Mouse (Mus musculus) testis, adult 10 weeks (tissue): ENCODE measurements around the gene Mrps36. TPM values are rescaled to one million over a fixed set of nuclear protein-coding genes. Genes with fewer than 3 reads are reported as not detected.

Experiments
- polyA plus RNA-seq: library from polyadenylated mRNA; stranded (reverse); fragments of 350-450 nt; fragmentation: Illumina TruSeq; extraction: RNeasy Lipid Tissue Mini Kit (QIAGEN cat#74804); gene quantifications from one replicate; pipeline ENCODE4 v1.2.3, GENCODE M21; 2014; ENCODE audit warnings: low read depth, low replicate concordance

Mrps36 gene
- 112 TPM for polyA plus RNA-seq

GRCm38 (mm10) chr13:100744036-100744744 is at the start of gene Mrps36:
Gene Mrps36, minus strand, starts transcription at chr13:100744659.

DNA sequence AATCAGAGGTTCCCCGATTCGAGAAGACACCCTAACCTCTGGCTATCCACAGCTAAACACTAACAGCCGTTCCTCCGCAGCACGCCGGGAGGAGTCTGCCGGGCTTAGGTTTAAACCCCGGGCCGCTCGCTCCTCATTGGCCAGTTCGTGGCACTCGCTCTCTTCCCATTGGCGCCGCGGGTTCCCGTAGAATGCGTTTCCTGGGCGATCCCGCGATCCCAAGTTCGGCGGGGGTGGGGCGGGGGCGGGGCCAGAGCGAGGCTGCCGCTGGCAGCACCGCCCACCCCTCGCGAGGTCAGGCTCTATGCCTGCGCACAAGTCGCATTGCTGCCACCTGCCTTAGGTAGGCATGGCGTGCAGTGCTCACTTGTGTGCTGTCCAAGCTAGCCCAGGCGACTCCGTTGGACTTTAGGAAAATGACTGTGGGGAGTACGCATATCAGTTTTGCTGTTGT is 42.0 kb upstream of the Mrps36 start, which contains the start of gene Ccnb1:
TSS of gene Ccnb1 (minus strand) at position 157 of the 454 bp plus-strand sequence.

DNA sequence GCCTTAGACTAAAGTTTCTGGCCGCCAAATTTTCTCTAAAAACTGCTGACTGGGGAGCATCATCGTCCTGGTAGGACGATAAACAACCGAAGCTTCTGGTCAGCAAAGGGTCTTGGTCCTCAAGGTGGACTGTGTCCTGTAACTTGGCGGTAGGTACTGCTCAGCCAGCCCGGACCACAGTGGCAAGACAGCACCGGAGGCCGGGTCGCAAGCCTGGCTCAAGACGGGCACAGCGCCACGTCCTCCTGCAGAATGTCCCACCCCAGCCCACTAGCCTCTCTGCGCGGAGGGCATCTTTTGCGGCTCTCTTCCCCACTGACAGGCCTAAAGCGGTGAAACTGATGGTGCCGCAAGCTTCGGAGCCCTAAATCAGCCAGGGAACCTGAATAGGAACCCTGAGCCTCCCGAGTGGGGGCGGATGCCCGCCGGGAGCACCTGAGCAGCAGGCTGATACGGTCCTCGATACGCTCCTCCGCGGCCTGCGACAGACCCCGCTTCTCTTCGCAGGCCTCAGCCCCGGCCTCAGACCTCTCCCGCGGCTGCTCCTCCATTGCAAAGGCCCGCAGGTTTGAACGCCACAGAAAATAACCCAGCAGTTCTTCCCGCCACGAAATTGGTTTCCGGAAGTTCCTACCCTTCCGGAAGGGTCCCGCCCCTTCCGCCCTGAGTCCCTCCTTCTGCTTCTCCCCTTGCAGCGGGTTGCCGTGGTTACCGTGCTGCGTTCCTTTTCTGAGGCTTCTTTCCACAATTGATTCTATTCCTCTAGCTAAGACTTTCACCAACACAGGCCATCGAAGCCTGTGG is 31.0 kb upstream of the Mrps36 start, which contains the start of gene Cenph:
TSS of gene Cenph (minus strand) at position 648 of the 804 bp plus-strand sequence.

DNA sequence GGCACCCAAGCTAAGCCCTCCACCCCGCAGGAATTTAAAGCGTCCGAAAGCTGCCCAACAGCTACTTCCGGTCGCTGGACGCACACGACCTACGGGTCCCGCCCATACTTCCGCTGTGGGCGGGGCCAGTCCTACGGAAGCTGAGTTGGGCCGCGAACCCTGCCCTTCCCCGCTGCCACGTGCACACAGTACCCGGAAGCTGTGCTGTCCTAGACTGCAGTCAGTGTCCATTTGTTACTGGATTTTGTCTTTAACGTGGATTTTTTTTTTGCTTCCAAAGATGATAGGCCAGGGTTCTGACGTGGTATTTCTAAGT is 13.6 kb downstream of the Mrps36 start, which contains the start of gene Cdk7:
TSS of gene Cdk7 (minus strand) at position 79 of the 316 bp plus-strand sequence.

Other genes with a start within 250 kb of the Mrps36 start
- gene Ocln, start 191.9 kb downstream of the Mrps36 start, polyA plus RNA-seq, result 7.9 TPM
- gene Marveld2, start 127.7 kb downstream of the Mrps36 start, polyA plus RNA-seq, result 0.64 TPM
- 2,518 TPM for gene Ak6, start 93.7 kb downstream of the Mrps36 start, polyA plus RNA-seq
- gene Rad17, start 93.6 kb downstream of the Mrps36 start, polyA plus RNA-seq, result 116 TPM
- gene Taf9, start 93.1 kb downstream of the Mrps36 start, polyA plus RNA-seq, result 241 TPM
- 0.21 TPM for gene Ccdc125, start 74.9 kb downstream of the Mrps36 start, polyA plus RNA-seq
- gene Cdk7, start 13.7 kb downstream of the Mrps36 start, polyA plus RNA-seq, result 38.1 TPM
- gene Cenph, start 31.2 kb upstream of the Mrps36 start, polyA plus RNA-seq, result 19.5 TPM
- 101 TPM for gene Ccnb1, start 41.9 kb upstream of the Mrps36 start, polyA plus RNA-seq
- gene Slc30a5, start 88.8 kb upstream of the Mrps36 start, polyA plus RNA-seq, result 35.9 TPM